Mouse (Mus musculus) heart, postnatal 0 days (tissue): ENCODE data around the gene Rps5.

Experiments used
- CTCF ChIP-seq: IDR thresholded peaks from 2 replicates; pipeline ENCODE4 v1.5.1; 2016; ENCODE audit warnings: antibody characterized with exemption, control low read depth, low read depth
- EP300 ChIP-seq: IDR thresholded peaks from 2 replicates; pipeline ENCODE4 v1.6.1; 2016; ENCODE audit warnings: antibody characterized with exemption, low read depth

GRCm38 (mm10) chr7:12927191-12927680 lies 5.1 kb downstream of the Rps5 start, which contains the start of gene Rnf225:
- no peak for TF ChIP-seq CTCF
- no peak for TF ChIP-seq EP300
